Mouse (Mus musculus): Measurements from ENCODE around the gene Nfatc2.

- TF ChIP-seq POLR2A (IDR thresholded peaks at IDR 0.05; ENCODE audit: borderline replicate concordance, extremely low read depth, insufficient read depth, insufficient read length, poor library complexity, severe bottlenecking) (no peak), CTCF (IDR thresholded peaks at IDR 0.05; ENCODE audit: borderline replicate concordance, extremely low read depth, insufficient read depth, insufficient read length) (no peak)
These were observed 134.3 kb downstream of the Nfatc2 start for GRCm38 (mm10) chr2:168467166-168467565.
